8 mouse cellular contexts compared by ENCODE assay signal in genomic region chr2:104816866-104817439, GRCm38 (mm10). TPM values are rescaled to one million over a fixed set of nuclear protein-coding genes. Genes with fewer than 3 reads are reported as not detected.
A peak's percentile ranks its signal among the peaks of the same experiment; 100 is the strongest.
DNase-seq lines count a peak whose midpoint lies in the region; ATAC-seq and TF ChIP-seq lines count a peak whose summit lies in the region.

No protein-coding gene starts in this region.

- peak; percentile 66 for DNase-seq in c-Kit-positive CD71-positive TER-119-positive erythroid progenitor cells, embryonic 14.5 days (ENCODE audit: low spot score)
- DNase-seq in heart, postnatal 0 days (ENCODE audit: low spot score), result peak; percentile 90
- DNase-seq in kidney, postnatal 36 days, result peak; percentile 93 to 96
- DNase-seq in liver, embryonic 14.5 days (ENCODE audit: low read depth in 3 of 3, low spot score in 3 of 3), result peak; percentile 70 to 81 (median 74)
- DNase-seq in neural tube, embryonic 10.5 days (ENCODE audit: extremely low spot score, low spot score), result peak; percentile 94

- H3K9ac ChIP-seq in forebrain, embryonic 12.5 days, result peak overlapping the region; percentile 99
- H3K9ac ChIP-seq in heart, postnatal 0 days (replicated peaks; ENCODE audit: low read depth, low read length), result peak overlapping the region; percentile 99
- H3K9ac ChIP-seq in liver, embryonic 14.5 days (replicated peaks), result peak overlapping the region; percentile 93
- H3K9ac ChIP-seq in stomach, embryonic 15.5 days, result peak overlapping the region; percentile 94

- peaks cover 57% of the 10 kb centered on the region for H3K4me1 ChIP-seq in E14TG2a.4 (replicated peaks; ENCODE audit: low read depth, low read length)
- peaks cover 25% of the 10 kb centered on the region for H3K4me1 ChIP-seq in forebrain, embryonic 12.5 days
- peaks cover 17% of the 10 kb centered on the region for H3K4me1 ChIP-seq in heart, postnatal 0 days (ENCODE audit: control insufficient read depth, insufficient read depth)
- peaks cover 9 to 10% of the 10 kb centered on the region in 2 experiments; a peak in 3 of 4 replicates for H3K4me1 ChIP-seq in liver, embryonic 14.5 days (replicated peaks; ENCODE audit: control insufficient read depth in 2 of 2, insufficient read depth in 2 of 2, low read length in 1 of 2)
- H3K4me1 ChIP-seq in stomach, embryonic 15.5 days, result no peaks in the 10 kb centered on the region

- peak overlapping the region; percentile 94 for H3K4me3 ChIP-seq in E14TG2a.4 (replicated peaks; ENCODE audit: low read length)
- H3K4me3 ChIP-seq in forebrain, embryonic 12.5 days (replicated peaks), result peak overlapping the region; percentile 98
- H3K4me3 ChIP-seq in heart, postnatal 0 days (ENCODE audit: low read depth, low read length), result peak overlapping the region; percentile 97
- peak overlapping the region; percentile 69 to 87 for H3K4me3 ChIP-seq in liver, embryonic 14.5 days (ENCODE audit: insufficient read depth in 1 of 2, low read depth in 2 of 2, low read length in 2 of 2)
- H3K4me3 ChIP-seq in stomach, embryonic 15.5 days (replicated peaks), result peak overlapping the region; percentile 94

- peak overlapping the region; percentile 99 for H3K27ac ChIP-seq in forebrain, embryonic 12.5 days
- peak overlapping the region; percentile 98 for H3K27ac ChIP-seq in heart, postnatal 0 days (ENCODE audit: low read depth)
- H3K27ac ChIP-seq in liver, embryonic 14.5 days, result peak overlapping the region; percentile 76; the same call in 1 of the 2 replicates
- peak overlapping the region; percentile 98 for H3K27ac ChIP-seq in stomach, embryonic 15.5 days

- no peaks in the 10 kb centered on the region for H3K27me3 ChIP-seq in E14TG2a.4 (ENCODE audit: insufficient read depth, low read length)
- H3K27me3 ChIP-seq in forebrain, embryonic 12.5 days, result no peaks in the 10 kb centered on the region
- H3K27me3 ChIP-seq in heart, postnatal 0 days (ENCODE audit: control insufficient read depth, insufficient read depth, low read length), result no peaks in the 10 kb centered on the region
- no peaks in the 10 kb centered on the region for H3K27me3 ChIP-seq in liver, embryonic 14.5 days (ENCODE audit: control insufficient read depth, insufficient read depth, low read length)
- no peaks in the 10 kb centered on the region for H3K27me3 ChIP-seq in stomach, embryonic 15.5 days (replicated peaks)

- peak; percentile 95 for ATAC-seq in forebrain, embryonic 12.5 days (ENCODE audit: low FRiP score)
- ATAC-seq in heart, postnatal 0 days (ENCODE audit: insufficient read depth, low read depth), result peak; percentile 94
- ATAC-seq in liver, embryonic 14.5 days (ENCODE audit: insufficient read depth), result peak; percentile 89
- ATAC-seq in stomach, embryonic 15.5 days (ENCODE audit: insufficient read depth, low FRiP score, low read depth), result peak; percentile 91

- H3K36me3 ChIP-seq in E14TG2a.4 (ENCODE audit: insufficient read depth, low read length), result no peaks in the 10 kb centered on the region
- no peaks in the 10 kb centered on the region for H3K36me3 ChIP-seq in forebrain, embryonic 12.5 days (replicated peaks)
- H3K36me3 ChIP-seq in heart, postnatal 0 days (replicated peaks; ENCODE audit: control insufficient read depth, insufficient read depth, low read length), result no peaks in the 10 kb centered on the region
- H3K36me3 ChIP-seq in liver, embryonic 14.5 days (replicated peaks; ENCODE audit: control insufficient read depth, insufficient read depth, low read depth), result no peaks in the 10 kb centered on the region
- H3K36me3 ChIP-seq in stomach, embryonic 15.5 days, result no peaks in the 10 kb centered on the region

- H3K9me3 ChIP-seq in E14TG2a.4 (ENCODE audit: low read length), result no peaks in the 10 kb centered on the region
- no peaks in the 10 kb centered on the region for H3K9me3 ChIP-seq in forebrain, embryonic 12.5 days
- H3K9me3 ChIP-seq in heart, postnatal 0 days (replicated peaks; ENCODE audit: control insufficient read depth, low read length), result no peaks in the 10 kb centered on the region
- no peaks in the 10 kb centered on the region for H3K9me3 ChIP-seq in liver, embryonic 14.5 days (ENCODE audit: control insufficient read depth, low read length)
- H3K9me3 ChIP-seq in stomach, embryonic 15.5 days, result no peaks in the 10 kb centered on the region

- no peak for TF ChIP-seq EP300 in heart, postnatal 0 days (IDR thresholded peaks at IDR 0.05; ENCODE audit: low read depth)
- TF ChIP-seq EP300 in liver, embryonic 14.5 days (IDR thresholded peaks at IDR 0.05; ENCODE audit: low read depth), result no peak

- TF ChIP-seq CTCF in E14TG2a.4 (conservative IDR thresholded peaks at IDR 0.05; ENCODE audit: low read length), result peak; percentile 11; the same call in 1 of the 2 replicates
- peak; percentile 61 for TF ChIP-seq CTCF in heart, postnatal 0 days (IDR thresholded peaks at IDR 0.05; ENCODE audit: low read depth)
- peak; percentile 79 for TF ChIP-seq CTCF in liver, embryonic 14.5 days (IDR thresholded peaks at IDR 0.05; ENCODE audit: low read depth)

- under 1% methylated on average over 34 of the region's 51 CpGs for WGBS in forebrain, embryonic 12.5 days
- WGBS in heart, postnatal 0 days, result under 1% methylated on average over 30 of the region's 51 CpGs
- under 1% methylated on average over 32 of the region's 51 CpGs for WGBS in liver, embryonic 14.5 days (ENCODE audit: insufficient replicate concordance)
- WGBS in stomach, embryonic 15.5 days, result under 1% methylated on average over 31 of the region's 51 CpGs

- H3K4me2 ChIP-seq in forebrain, embryonic 12.5 days, result peak overlapping the region; percentile 65
- peak overlapping the region; percentile 86 for H3K4me2 ChIP-seq in heart, postnatal 0 days (ENCODE audit: low read depth, low read length)
- peak overlapping the region; percentile 98 for H3K4me2 ChIP-seq in liver, embryonic 14.5 days (ENCODE audit: low read depth)
- peak overlapping the region; percentile 75 for H3K4me2 ChIP-seq in stomach, embryonic 15.5 days

RNA-seq across cellular contexts. Expression of gene Qser1, which starts 0.4 kb away (rescaled TPM):
- polyA plus RNA-seq in forebrain, embryonic 12.5 days (2016; fragmentation: Nextera tagmentation; extraction: Ambion mirVana), result 15.5 and 15.6 TPM in 2 replicates
- 7.6 and 13.1 TPM in 2 replicates for total RNA-seq in heart, postnatal 0 days (2014; rRNA removed; ENCODE audit: low replicate concordance)
- polyA plus RNA-seq in heart, postnatal 0 days (2015; fragmentation: Nextera tagmentation; extraction: Ambion mirVana), result 3.3 and 3.4 TPM in 2 replicates
- polyA plus RNA-seq in liver, embryonic 14.5 days (2012; rRNA removed), result 2.0 and 2.7 TPM in 2 replicates
- 2.4 and 3.0 TPM in 2 replicates for polyA plus RNA-seq in liver, embryonic 14.5 days (2014; fragmentation: Nextera tagmentation; extraction: Ambion mirVana)
- 7.9 and 8.6 TPM in 2 replicates for polyA plus RNA-seq in stomach, embryonic 15.5 days (2015; fragmentation: Nextera tagmentation; extraction: Ambion mirVana)

RNA-seq across cellular contexts. Expression of gene Prrg4, which starts 32.7 kb away (rescaled TPM):
- 0.70 and 0.94 TPM in 2 replicates for polyA plus RNA-seq in forebrain, embryonic 12.5 days (2016; fragmentation: Nextera tagmentation; extraction: Ambion mirVana)
- total RNA-seq in heart, postnatal 0 days (2014; rRNA removed; ENCODE audit: low replicate concordance), result 0.58 and 5.9 TPM in 2 replicates
- polyA plus RNA-seq in heart, postnatal 0 days (2015; fragmentation: Nextera tagmentation; extraction: Ambion mirVana), result 1.1 and 1.5 TPM in 2 replicates
- 0.08 and 0.09 TPM in 2 replicates for polyA plus RNA-seq in liver, embryonic 14.5 days (2012; rRNA removed)
- 0.15 TPM in 1 of 2 replicates, not detected in the other for polyA plus RNA-seq in liver, embryonic 14.5 days (2014; fragmentation: Nextera tagmentation; extraction: Ambion mirVana)
- polyA plus RNA-seq in stomach, embryonic 15.5 days (2015; fragmentation: Nextera tagmentation; extraction: Ambion mirVana), result 6.0 TPM in 2 replicates

RNA-seq across cellular contexts. Expression of gene Ccdc73, which starts 50.7 kb away (rescaled TPM):
- 8.8 and 9.7 TPM in 2 replicates for polyA plus RNA-seq in forebrain, embryonic 12.5 days (2016; fragmentation: Nextera tagmentation; extraction: Ambion mirVana)
- not detected in 2 replicates for total RNA-seq in heart, postnatal 0 days (2014; rRNA removed; ENCODE audit: low replicate concordance)
- 12.6 and 18.2 TPM in 2 replicates for polyA plus RNA-seq in heart, postnatal 0 days (2015; fragmentation: Nextera tagmentation; extraction: Ambion mirVana)
- polyA plus RNA-seq in liver, embryonic 14.5 days (2012; rRNA removed), result 2.1 TPM in 1 of 2 replicates, not detected in the other
- 2.5 and 3.5 TPM in 2 replicates for polyA plus RNA-seq in liver, embryonic 14.5 days (2014; fragmentation: Nextera tagmentation; extraction: Ambion mirVana)
- polyA plus RNA-seq in stomach, embryonic 15.5 days (2015; fragmentation: Nextera tagmentation; extraction: Ambion mirVana), result 5.9 and 6.7 TPM in 2 replicates

Comparison
In these comparisons a context has a peak if more than half of its experiments do, and no peak if none do; other contexts are left out.
1. Peak in every context shown above with its lines: DNase-seq, ATAC-seq, H3K4me3 ChIP-seq and H3K27ac ChIP-seq.
2. CTCF ChIP-seq: peak in every context shown above with its lines; median percentile 79 in liver, embryonic 14.5 days; 61 in heart, postnatal 0 days; 11 in E14TG2a.4.